Mouse (Mus musculus): ENCODE measurements around the gene Krt32. TPM values are rescaled to one million over a fixed set of nuclear protein-coding genes. Genes with fewer than 3 reads are reported as not detected.

Krt32 gene
- total RNA-seq (2022): not detected

DNA sequence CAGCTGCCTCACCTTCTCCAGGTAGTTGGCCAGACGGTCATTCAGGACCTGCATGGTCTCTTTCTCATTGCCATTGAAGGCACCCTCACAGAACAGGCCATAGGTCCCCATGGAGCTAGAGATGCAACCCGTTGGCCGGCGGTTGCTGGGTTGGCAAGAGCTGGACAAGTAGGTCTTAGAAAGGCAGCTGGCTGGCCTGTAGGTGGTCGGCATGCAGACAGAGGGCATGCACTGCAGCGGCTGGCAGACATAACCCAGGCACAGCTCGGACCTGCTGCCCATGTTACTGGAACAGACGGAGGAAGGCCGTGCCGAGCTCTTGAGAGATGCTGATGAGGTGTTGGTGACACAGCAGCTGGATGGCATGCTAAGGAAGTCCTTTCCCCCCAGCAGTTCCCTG lies at the start of gene Krt32:
Krt32 (minus strand) TSS at position 366 of the 400 bp plus-strand sequence.
- no peak for DNase-seq (ENCODE audit: low spot score in 2 of 2)

DNA sequence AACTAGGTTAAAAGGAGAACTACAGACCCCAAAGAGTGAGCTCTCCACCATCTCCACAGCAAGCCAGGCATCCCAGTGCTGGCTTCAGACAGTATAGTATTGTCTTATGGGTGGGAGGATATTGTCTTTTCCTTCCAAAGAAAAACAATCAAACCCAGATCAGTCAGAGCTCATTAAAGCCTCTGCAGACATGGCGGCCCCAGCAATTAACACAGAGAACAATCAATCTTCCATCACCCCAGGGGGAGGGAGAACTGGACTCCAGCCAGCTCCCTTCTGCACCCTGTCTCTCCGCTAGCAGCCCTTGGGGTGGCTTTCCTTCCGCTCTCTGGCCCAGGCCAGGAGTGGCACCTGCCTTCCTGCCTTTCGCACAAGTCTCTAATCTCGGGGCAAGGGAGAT lies 49.7 kb upstream of the Krt32 start:
- DNase-seq (ENCODE audit: low spot score in 2 of 2): no peak

DNA sequence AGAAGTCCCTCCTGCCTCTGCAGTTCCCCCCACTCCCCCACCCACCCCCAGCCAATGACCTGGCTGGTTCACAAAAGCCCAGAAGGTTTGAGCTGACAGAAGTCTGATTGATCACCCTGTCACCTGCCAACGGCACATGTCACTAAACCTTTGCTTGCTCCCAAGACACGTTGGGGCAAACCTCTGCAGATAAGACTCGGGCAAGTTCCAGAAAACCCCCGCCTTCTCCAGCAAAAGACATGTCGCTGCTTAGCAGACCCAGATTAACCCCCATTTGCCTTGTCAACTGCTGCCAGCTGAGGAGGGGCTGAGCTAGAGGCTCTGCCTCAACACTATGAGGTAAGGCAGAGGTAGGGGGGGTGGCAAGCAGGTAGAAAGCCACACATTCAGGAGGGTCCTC lies 48.5 kb upstream of the Krt32 start:
- DNase-seq (ENCODE audit: low spot score in 2 of 2): no peak

DNA sequence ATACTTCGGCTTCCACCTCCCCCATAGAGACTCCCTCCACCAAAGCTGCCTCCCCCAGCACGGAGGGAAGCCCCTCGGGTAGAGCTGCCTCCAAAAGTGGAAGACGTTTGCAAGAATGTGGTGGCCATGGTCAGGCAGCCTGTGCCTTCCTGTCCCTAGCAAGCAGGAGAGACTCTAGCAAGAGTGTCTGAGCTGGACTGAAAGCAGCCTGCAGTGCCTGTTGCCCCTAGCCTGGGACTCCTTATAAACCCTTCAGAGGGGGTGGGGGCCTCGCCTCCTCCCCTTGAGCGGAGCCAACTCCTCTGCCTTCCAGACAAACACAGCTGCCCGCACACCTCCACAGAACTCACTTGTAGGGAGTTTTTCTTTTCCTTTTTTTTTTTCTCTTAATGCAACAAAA lies 47.7 kb upstream of the Krt32 start, which contains the start of gene Krt15:
Krt15 (minus strand) TSS at position 198 of the 400 bp plus-strand sequence.
- DNase-seq (ENCODE audit: low spot score in 2 of 2): no peak

DNA sequence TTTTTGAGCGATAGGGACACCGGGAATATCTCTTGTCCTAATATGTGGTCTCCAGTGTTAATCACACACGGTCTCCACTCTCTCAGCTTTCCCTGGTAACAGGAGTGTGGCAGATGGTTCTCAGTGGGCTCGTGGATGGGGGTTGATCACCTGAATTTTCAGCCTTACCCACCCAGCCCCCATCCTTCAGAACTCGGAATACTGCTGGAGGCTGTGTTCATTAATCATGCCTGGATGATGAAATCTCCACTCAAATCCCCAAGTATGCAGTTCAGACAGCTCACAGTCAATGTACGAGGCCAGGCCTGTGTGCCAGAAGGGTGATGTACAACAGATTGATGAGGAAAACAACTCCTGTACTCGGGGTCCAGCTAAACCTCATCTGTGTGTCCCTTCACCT lies 36.9 kb upstream of the Krt32 start:
- no peak for DNase-seq (ENCODE audit: low spot score in 2 of 2)

DNA sequence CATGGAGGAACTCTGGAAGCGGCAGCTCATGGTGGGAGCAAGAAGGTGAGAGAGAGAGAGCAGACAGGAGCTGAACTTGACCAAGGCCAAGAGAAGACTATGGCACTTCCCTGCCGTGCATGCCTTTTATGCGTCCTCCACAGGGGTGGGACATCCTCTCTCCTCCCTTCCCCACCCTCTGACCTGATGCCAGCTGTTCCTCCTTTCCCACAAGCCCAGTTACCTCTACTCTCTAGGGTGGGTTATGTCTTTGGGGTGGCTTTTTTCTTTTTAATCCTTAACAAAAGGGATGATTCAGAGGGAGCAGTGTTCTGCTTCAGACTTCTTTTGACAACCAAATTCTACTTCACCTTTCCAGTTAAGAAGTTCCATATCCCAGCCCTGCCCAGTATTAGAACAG lies 33.4 kb upstream of the Krt32 start, which contains the start of gene Krt13:
Krt13 (minus strand) TSS at position 101 of the 400 bp plus-strand sequence.
- DNase-seq (ENCODE audit: low spot score in 2 of 2): no peak

DNA sequence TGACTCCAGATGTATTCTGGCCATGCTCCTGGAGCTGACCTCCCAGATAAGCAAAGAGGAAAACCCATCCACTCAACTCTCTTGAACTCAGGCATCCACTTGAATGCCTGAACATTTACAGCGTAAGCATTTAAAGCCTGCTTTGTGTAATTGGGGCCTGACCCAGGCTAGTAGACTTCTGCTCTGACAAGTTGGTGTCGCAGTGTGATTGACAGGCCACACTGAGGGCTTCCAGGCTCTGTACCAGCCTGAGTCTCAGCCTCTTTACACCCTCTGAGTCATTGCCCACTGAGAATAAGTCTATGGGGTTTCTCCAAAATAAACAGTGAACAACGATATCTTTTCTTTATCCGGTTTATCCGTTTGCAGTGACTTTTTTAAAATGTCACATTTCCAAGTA lies 32.3 kb upstream of the Krt32 start:
- no peak for DNase-seq (ENCODE audit: low spot score in 2 of 2)

DNA sequence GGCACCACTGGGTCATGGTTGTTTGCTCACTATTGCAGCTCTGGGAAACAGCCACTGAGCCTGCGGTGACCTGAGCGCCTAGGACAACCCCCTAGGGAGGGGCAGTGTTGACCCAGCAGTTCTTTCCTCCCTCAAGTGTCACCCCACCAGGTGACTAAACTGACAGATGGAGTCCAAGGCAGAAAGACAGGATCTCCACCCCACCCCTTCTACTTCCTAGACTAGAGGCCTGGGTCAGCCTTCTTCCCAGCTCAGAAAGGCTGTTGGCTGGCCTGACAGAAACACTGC lies 25.7 kb upstream of the Krt32 start:
- DNase-seq (ENCODE audit: low spot score in 2 of 2): no peak

DNA sequence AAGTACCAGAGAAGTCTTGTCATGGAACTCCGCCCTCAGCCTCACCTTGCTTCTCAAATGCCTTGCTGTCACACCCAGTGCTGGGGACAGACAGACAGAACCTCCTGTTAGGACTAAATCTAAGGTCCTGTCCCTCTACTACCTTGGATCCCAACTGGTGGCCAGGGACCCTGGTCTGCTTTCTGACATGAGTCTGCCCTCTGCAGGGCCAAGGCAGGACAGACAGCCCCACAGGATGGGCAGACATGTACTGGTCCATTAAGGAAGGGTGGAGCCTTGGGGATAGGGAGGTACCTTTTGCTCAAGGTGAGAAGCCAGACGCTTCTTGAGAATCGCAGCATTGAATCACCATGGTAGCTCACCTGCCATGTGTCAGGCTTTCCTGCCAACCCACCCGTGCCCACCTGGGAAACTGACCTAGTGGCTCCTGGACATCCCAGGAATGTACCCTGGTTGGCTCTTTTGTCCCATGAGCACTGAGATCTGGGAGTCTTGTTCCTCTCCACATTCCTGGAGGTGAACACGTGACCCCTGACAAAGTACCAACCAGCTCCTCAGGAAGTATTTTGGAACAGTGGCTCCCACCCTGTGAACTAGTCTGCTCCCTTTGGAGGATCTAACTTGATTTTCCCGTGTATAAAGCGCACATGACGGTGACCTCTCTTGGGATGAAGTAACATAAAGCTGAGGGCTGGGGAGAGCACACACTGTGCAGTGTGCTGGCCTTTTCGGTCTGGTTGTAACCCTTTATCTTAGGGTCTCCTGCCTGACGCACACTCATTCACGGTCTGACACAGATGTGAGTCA lies 25.1 kb upstream of the Krt32 start:
- no peak for DNase-seq (ENCODE audit: low spot score in 2 of 2)

DNA sequence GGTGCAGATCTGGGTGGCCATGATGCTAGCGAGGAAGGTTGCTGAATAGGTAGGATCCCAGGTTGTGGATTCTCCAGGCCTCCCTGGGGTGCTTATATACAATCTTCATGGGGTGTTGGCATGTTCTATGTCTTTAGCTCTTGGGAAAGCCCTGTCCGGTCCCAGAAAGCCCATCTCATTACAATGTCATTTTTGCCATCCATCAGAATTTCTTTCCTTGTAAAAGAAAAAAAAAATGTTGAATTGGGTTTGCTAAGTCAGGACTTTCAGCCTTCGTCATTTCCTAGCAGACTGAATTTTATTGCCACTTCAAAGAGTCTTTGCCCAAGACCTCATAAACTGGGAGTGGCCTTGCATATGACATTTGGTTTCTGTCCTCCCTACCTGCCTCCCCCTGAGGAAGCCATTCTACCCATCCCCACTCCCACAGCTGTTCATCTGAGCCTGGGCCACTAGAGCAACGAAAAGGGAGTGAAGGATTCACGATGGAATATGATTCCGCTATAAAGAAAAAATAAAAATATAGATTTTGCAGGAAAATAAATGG lies 17.6 kb upstream of the Krt32 start, which contains the start of gene Krt36:
Krt36 (minus strand) TSS at position 51 of the 547 bp plus-strand sequence.
- DNase-seq (ENCODE audit: low spot score in 2 of 2): no peak

DNA sequence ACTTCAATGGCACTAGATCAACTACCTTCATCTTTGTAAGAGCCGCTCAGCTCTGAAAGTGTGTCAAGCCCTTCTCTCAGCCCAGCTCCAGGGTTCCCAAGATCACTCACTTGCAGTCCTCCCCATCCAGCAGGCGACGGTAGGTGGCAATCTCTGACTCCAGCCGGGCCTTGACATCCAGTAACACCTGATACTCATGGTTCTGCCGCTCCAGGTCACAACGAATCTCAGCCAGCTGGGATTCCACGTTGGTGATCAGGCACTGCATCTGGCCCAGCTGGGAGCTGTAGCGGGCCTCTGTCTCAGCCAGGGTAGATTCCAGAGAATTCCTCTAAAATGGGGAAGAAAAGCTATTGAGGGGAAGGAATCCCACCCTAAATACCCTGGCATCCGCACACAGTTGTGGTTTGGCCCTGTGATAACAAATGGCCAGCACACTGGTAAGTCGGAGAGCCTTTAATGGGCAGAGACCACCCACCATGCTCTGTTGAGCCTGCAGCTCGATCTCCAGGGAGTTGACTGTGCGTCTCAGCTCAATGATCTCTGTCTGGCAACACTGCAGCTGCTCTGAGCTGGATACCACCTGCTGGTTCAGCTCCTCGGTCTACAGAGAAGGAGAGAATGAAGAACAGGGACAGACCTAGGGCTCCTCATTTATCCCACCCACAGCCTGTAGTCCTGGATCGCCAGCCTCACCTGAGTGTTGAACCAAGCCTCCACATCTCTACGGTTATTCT lies 14.8 kb upstream of the Krt32 start:
- DNase-seq (ENCODE audit: low spot score in 2 of 2): no peak

DNA sequence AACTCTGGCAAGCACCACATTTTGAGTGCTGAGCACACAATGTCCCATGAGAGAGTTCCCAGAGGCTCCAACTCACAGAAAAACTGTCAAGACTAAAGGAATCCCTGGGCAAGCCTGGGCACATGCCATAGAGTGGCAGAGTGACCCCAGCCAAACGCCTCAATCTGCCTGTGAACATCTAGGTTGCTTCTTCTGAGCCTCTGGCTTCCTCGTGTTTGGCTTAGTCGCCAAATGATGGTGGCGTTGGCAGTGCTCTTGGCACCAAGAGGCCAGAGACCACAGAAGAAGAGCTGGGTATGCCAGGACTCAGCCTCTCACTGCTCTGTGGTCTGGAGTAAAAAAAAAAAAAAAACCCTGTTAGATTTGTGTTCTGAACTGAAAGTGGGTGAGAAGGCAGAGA lies 12.4 kb upstream of the Krt32 start:
- no peak for DNase-seq (ENCODE audit: low spot score in 2 of 2)

DNA sequence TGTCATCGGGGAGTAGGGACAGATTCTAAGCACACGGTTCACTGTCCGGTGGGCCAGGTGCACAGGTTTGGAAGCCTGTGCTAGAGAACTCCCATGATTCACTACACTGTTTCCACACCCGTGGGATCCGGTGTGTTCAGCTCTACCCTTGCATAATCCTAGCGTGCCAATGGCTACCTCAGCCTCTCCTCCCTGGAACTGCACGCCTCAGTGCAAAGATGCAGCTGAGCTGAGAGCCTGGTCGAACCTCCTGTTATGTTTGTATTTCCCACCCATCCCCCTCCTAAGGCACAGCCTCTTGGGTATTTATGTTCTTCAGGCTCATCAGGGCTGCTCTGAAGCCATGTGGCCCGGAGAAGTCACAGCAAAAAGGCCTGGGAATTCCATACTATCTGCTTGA lies 9.8 kb upstream of the Krt32 start:
- no peak for DNase-seq (ENCODE audit: low spot score in 2 of 2)

DNA sequence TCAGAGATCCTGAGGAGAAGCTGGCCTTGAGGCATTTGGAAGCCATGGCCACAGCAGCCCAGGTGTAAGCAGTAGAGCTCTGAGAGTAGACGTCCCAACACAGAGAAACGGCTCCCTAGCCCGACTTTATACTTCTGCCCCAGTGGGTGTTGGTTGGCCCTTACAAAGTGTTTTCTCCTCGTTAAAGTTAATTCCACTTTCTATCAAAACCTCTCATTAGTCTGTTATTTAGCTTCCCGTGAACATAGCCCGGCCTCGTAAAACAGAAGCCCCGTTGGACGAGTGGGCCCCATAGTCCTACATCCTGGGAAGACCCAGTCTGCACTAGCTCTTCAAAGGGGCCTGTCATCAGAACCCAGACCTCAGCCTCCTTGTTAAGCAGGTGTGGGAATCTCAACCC lies 8.1 kb upstream of the Krt32 start, which contains the start of gene Krt35:
Krt35 (minus strand) TSS at position 101 of the 400 bp plus-strand sequence.
- DNase-seq (ENCODE audit: low spot score in 2 of 2): no peak

DNA sequence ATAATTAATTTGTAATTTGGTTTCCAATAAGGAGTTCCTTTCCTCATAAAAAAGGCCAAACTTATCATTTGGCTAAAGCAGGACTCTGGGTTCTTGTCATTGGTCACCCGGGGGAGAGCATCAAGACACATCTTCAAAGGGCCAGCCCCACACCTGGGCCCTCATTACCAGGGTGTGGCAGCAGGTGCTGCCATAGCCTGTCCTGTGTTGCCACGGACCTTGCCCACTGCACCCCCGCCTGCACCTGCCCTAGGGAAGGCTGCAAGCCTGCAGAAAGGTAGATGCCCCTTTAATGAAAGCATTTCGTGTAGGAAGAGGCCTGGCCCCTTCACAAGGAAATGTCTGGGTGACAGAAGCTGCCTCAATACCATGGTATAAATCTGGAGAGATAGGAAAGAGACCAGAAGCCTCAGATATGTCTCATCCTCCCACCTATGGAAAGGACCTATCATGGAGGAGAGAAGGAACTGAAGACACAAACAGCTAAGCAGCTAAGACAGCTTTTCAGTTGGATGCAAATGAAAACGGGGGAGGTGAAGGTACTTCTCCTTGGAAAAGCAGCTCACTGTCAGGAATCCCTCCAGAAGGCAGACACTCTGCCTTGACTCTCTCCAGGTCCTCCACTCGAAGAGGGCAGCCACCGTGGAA lies 476 bp upstream of the Krt32 start:
- peak in 1 of 2 experiments; percentile 23 for DNase-seq (ENCODE audit: low spot score in 2 of 2)

DNA sequence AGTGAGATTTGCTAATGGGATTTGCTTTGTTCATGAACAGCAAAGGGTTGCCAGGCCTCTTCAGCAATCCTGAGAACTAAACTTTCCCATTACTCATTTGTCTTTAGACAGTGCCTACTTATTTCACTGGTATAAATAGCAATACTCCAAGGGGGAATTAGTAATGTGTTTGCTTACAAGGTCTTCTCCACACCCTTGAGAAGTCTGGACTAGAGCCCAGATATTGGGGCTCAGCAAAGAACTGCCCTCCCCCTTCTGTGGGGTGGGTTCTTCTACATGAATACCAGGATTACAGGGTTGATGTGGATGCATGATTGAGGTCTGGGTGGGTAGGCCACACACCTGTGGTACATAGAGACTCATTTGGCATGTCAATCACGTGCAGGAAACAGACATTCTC lies 14.2 kb downstream of the Krt32 start:
- DNase-seq (ENCODE audit: low spot score in 2 of 2): no peak

DNA sequence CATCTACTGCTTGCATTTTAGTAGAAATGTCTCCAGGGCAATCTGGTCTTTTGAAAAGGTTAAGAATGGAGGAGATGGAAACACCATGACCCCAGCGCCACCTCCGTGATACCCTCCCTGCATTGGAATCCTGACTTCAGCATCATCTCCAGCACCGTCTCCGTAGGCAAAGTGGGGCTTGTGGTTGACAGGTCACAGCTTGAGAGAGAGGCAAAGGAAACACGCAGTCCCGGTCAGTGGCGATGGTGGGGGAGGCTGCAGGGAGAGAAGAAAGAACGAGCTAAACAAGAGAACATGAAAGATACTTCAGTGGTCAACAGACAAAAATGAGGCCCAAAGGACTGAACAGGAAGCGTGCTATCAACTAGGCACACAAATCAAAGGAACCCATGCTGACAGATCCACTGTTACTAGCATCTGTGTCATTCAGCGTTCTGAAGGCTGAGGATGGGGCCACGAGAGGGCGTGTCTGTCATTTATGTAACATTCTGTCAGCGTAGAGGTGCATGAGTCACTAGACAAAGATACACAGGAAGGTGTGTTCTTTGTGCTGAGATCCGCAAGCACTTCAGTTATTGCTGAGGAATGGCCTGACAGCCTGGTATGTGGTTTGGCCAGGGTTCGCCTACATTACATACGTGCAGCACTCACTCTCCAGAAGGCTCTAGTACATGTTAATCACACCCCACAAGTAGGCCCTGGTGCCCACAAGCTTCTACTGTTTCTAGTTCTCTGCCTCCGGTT lies 20.6 kb downstream of the Krt32 start:
- no peak for DNase-seq (ENCODE audit: low spot score in 2 of 2)

DNA sequence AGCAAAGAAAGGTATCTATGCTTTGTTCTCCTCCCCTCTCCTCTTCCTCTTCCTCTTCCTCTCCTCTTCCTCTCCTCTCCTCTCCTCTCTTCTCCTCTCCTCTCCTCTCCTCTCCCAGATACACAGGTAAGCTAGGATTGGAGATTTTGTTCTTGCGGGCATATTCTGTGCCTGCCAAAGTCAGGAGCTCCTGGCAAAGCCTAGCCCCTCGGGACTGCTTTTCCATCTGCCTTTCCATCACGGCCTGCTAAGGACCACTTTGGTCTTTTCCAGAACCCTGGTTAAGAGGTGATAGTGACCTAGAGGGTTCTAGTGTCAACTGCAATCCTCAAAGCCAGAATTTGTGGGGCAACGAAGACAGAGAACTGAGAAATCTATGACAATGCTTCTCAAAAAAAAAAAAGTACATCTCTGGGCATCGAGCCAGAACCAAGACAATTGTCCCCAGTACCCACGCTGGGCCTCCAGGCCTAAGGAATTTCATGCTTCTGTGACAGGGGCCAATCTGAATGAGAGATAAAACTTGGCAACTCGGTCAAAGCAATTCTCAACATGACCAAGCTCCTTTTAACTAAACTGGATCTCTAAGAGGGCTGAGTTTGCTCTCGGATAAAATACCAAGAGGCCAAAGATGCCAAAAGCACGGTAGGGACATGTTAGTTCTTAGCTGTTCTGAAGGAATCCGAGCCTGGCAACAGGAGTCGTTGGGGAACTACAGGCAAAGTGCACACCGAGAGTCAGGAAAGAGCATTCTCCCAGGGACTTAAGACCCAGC lies 21.6 kb downstream of the Krt32 start:
- no peak for DNase-seq (ENCODE audit: low spot score in 2 of 2)

DNA sequence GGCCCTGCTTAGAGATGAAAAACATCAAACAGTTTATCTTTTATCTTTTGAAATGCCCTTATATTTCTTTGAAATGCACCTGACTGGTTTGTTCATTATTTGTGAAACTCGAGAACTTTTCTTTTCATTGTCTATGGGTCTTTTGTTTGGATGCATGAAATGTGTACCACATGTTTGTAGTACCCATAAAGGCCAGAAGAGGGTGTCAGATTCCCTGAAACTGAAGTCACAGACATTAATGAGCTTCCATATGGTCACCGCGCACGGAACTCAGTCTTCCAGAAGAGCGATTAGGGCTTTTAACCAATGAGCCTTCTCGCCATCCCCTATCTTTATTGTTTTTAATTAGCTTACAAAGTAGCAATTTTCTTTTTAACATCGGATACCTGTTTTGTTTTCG lies 29.2 kb downstream of the Krt32 start:
- no peak for DNase-seq (ENCODE audit: low spot score in 2 of 2)
